Mouse (Mus musculus) monocyte, adult 2 months (primary cell): Measurements from ENCODE around the gene Cntn1.
"Not testable (repeated sequence)": the region's sequence is repeated elsewhere in the genome, so short reads cannot be mapped to it uniquely, and the experiment has no call there.

Source experiments
- DNase-seq, 2 experiments: peaks; one replicate each; pipeline ENCODE4 v3.0.0; 2022; ENCODE audit warnings: low spot score in 2 of 2, low read depth in 1 of 2

The Cntn1 gene

DNA sequence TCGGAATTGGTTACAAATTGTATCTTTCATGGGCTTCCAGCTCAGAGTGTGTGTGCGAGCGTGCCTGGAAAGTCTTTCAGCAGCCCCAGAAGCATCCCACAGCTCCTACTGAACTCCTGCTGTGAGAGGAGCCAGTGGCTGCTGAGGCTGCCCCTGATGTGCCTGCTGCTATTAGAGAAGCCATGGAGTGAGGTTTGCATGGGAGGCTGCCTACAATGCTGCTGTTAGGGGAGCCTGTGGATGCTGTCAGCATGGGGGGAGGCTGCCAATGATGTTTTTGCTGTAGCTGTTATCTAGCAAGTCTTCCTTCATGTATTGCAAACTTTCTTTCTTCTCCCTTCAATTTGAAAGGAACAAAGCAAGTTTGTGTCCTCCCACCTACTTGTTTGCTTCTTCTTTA is 217.4 kb downstream of the Cntn1 start:
- no peak for DNase-seq

DNA sequence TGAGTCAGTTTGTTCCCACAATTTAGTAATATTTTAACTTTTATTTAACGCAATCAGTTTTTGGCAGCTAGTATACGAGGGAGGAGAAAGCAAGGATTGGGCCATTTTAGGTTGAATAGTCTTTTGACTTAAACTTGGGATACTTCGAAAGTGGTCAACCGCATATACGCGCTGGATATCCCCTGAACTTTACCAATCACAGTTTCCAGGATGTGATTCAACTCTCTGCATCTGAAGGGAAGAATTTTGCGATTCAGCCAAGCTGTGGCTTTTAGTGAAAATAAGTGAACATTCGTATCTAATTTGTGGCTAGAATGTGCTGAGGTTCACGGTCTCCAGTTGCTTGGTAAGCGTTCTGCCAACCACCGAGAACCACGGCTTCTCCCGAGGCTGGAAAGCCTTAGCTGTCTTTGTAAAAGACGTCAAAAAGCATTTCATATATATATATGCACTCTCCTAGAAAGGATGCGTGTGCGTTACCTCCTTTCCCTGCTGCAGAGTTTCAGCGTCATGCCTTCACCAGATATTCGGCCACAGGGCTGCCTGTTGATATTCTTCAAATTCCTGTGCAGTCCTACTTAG is 217.9 kb downstream of the Cntn1 start:
- DNase-seq = no peak

DNA sequence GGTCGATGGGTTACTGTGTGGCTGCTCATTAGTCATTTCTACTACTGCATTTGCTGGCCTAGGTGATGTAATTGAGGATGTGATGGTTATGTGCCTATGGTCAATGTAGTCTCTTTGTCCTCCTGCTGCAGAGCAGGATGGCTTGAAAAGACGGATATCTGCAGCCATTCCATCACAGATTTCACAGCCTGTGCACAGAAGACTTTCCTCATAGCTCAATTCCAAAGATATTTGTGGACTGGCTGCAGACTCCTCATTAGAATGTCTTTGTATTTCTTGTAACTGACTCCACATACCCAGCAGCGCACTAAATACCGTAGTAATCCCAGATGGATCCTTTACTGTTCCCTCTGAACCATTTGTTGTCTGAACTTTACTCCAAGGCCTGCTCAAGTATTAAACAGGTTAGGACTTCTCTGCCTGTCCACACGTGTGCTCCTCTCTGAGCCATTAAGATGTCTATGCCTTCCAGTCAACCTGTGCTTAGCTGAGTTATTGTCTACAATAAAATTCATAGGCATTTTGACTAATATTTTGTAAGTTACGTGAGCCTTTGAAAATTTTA is 220.9 kb downstream of the Cntn1 start:
- no peak for DNase-seq

DNA sequence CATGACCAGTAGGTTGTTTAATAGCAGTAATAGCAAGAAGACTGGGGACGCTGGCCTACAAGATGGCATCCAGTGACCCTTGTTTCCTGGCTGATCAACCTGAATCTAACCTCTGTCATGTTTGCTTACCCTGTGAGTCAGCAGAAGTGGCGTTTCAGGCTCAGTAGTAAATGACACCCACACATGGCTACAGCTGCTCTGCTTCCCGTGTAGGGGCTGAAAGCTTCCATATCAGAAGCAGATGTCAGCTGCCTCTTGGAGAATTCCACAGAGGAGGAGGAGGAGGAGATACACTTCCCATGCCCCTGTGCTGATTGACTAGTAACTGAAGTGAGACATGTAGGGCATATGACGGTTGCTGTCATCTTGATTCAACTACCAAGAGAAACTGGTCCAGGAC is 225.9 kb downstream of the Cntn1 start:
- DNase-seq = no peak

DNA sequence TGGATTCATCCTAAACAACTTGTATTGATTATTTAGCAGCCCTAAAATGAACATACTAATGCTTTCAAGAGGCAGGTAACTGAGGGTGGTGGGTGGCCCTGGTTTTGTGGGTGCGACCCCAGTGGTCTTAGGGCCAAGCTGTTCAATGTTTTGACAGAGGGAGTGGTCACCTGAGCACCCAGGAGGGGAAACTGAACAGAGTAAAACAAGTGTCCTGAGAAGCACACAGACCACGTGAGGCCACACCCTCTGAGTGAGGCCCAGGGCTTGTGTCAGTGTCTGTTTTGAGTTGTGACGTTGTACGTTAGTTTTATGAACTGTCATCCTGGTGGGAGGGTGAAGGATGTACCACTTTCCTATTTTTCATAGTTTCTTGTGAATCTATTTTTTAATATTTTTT is 227.0 kb downstream of the Cntn1 start:
- DNase-seq = no peak

DNA sequence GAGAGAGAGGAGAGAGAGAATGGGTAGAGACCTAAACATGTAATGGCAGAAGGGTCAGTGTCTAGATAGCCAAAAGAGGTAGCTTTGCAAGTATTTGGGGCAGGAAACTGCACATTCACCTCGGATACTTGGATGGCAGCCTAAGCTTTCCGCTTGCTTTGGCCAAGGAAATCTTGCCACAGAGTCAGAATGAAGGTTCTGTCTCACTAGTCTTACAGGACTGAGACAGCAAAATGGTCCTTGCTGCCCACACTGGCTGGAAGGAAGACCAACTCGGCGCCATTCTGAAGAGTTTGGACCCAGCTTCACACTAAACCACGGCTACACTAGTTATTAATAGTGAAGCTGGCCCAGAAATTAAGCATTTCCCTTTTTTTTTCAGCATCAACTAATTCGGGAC is 230.0 kb downstream of the Cntn1 start:
- no peak for DNase-seq

DNA sequence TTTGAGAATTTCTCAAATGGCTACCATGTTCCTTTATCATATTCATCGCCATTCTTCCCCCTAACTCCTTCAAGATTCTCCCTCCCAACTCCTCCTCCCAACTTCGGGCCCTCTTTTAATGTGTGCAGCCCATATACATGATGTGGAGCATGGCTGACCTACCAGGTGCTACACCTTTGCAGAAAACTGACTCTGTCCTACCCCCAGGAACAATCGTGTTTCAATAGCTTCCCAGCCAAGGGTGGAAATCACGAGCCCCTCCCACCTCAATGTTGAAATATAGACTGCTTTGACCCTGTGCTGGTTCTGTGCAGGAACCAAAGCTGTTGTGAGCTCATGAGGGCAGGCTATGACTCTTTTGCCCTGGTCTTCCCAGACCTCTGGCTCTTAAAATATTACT is 236.7 kb downstream of the Cntn1 start:
- DNase-seq = no peak

DNA sequence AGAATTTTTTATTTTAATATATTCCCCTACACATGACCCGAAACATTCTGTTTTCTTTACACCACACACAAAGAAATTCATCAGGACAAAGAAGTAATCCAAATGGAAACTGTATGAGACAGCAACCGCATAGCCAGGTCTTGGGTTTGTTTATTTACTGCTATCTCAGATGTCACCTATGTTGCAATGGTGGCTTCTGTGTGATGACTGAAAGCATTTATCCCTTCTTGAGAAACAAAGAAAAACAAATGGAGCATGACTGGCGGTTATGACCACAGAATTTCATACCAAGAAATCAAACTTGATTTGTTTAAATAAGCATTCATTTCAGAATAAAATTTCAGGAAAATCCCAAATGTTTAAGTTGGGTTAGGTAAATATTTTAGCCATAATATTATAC is 245.5 kb downstream of the Cntn1 start:
- DNase-seq = no peak

DNA sequence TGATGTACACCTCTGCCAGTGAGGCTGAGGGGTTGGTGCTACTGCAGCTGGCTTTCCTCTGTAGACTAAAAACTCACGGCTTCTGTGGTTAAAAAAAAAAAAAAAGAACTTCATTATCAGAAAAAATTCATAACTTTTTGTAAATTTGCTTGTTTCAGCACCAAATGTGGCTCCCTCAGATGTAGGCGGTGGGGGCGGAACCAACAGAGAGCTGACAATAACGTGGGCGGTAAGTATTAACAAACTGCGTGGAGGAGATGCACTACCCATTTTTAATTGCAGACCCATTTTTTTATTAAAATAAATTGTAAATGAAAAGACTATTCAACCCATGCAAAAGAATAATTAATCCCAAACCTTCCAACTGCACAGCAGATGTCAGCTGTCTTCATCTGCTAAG is 251.8 kb downstream of the Cntn1 start:
- DNase-seq = no peak

DNA sequence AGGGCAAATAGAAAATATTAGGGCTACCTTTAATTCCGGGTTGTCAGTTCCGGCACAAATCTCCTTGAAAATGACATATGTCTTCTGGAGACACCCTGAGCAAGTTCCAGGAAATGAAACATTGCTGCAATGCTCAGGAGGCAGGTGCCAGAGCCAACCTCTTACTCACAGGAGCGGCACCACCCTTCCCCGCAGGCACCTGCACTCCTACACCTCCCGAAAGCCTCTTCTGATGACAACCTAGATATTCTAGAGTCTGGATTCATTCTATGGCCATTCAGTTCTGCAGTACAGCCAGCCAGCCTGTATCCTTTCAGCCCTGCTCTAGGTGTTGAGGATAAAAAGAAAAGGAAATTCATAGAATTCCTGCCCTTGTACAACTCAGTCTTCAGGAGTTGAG is 253.3 kb downstream of the Cntn1 start:
- DNase-seq = no peak

DNA sequence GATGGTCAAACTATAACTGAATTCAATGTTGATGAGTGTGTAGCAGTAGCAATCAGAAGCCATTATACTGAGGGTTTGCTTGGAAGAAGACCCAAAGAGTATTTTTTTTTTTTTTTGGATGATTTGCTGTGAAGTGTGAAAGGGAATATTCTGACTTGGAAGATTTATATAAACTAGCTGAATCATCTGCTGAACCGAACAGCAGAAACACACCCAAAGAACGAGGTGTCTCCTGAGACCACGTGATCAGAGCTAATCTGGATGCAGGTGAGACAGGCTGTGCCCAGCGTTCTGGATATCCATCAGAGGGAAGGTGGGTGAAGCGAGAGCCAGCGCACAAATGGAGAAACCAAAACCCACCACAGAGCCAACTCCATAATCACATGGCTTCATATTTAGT is 271.0 kb downstream of the Cntn1 start:
- no peak for DNase-seq

DNA sequence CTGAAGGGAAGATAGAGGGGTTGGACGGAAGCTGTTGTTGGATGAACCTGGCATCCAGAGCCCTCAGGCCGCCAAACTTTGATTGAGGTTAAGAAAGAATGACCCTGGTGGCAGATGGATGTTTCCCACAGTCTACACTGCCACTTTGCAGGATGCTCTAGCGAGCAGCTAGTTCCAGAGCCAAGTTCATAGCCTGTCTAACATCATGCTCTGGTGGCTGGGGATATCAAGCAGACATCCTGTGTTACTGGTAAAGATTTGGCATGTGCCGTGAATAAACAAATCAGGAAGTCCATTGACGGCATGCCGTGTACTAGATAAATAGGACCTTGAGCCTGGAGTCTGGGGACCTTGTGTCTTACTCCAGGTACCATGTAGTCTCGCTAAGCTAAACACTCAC is 276.1 kb downstream of the Cntn1 start:
- DNase-seq = no peak

DNA sequence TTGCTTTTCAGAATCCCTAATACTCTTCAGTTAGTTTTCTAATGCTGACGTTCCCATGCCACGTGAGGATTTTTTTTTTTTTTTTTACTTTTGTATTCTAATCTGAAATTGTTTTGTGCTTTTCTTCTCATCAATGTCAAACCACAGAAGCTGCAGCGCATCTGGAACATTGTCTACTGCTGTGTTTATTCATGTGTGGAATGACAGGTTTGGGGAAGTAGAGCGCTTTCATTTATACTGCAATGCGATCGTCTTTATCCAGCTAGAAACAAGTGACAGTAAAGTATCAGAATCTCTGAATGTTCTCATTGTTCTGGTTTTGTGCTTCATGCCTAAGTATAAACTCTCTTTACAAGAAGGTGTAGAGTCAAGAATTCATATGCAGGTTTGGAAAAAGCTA is 289.3 kb downstream of the Cntn1 start:
- no peak for DNase-seq

DNA sequence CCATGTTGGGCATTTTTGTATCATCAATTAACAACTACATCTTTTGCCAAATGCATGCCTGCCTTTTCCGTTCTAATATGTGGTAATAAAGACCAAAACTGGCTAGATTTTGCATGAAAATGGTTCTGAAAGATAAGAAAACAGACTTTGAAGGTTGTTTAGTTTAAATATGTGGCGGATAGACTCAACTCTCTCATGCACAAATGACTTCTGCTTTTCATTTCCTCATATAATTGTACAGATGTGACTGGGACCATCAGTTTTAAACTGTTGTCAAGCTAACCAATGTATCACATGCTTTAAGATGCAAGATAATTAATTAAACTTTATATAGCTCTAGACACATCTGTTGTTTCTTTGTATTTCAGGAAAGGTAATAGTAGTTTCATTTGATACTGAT is 290.5 kb downstream of the Cntn1 start:
- DNase-seq = no peak

DNA sequence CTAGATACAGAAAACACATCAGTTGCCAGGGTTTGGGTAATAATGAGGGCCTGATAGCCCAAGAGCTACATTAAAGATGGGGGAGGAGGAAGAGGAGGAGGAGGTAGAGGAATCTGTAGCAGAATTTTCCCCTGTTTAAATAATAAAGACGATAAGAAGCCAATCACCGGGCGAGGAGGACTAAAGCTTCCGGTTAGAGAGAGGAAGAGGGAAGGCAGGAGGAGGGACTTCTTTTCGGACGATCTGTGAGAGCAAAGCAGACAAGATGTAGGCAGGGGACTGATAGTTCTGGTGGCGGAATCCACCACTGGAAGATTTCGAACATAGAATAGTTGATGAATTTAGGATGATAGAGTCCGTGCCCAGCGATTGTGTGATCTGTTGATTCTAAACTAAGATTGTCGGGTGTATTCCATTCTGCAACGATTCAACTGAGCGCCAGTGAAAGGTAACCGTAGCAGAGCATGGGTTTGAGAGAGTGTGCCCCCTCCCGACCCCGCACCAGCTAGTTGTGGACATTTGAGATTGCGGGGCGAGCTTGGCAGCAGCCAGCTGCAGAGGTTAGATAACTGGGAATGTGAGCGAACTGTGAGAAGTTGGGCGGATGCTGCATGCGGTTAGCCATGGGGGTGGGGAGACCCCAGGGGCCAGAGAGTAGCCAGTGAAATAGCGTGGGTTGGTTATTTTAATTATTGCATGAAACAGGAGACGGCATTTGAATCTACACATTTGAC is 293.3 kb downstream of the Cntn1 start:
- no peak for DNase-seq

DNA sequence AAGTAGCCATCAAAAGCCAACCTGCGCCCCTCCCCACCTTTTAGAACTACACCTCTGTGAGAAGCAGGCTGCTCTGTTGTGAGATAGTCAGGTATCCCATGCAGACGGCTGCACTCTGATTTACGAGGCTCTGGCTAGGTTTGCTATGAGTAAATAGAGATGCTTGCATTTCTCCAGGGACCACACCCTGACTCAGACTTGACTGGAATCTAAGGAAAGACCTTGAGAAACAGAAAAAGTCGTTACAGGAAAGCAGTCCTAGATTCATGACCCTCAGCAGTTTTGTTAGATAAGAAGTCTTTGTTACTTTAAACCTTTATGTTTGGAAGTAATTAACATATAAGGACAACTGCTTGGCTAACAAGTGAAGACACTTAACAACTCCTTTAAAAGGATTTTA is 296.5 kb downstream of the Cntn1 start:
- DNase-seq = no peak

DNA sequence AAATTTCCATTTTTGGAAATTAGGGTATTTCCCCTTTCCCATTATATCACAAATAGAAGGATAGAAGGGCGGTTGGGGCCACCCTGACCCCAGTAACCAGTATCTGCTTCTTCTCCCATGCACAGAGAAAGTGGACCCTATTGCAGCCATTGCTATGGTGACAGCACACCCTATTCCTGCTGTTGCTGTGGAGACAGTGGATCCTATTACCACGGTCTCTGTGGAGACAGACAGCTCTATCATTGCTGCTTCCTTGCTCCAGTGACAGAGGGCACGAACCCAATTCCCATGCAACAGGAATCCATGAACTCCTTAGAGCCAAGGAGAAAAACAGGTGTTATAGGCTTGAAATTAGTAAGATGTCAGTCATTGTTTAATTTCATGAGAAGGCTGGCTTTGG is 296.9 kb downstream of the Cntn1 start:
- DNase-seq = no peak

DNA sequence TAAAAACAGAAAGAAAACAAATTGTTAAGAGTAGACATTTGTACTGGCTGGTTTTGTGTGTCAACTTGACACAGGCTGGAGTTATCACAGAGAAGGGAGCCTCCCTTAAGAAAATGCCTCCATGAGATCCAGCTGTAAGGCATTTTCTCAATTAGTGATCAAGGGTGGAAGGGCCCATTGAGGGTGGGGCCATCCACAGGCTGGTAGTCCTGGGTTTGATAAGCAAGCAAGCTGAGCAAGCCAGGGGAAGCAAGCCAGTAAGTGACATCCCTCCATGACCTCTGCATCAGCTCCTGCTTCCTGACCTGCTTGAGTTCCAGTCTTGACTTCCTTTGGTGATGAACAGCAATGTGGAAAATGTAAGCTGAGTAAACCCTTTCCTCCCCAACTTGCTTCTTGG is 297.5 kb downstream of the Cntn1 start:
- not testable (repeated sequence) for DNase-seq

DNA sequence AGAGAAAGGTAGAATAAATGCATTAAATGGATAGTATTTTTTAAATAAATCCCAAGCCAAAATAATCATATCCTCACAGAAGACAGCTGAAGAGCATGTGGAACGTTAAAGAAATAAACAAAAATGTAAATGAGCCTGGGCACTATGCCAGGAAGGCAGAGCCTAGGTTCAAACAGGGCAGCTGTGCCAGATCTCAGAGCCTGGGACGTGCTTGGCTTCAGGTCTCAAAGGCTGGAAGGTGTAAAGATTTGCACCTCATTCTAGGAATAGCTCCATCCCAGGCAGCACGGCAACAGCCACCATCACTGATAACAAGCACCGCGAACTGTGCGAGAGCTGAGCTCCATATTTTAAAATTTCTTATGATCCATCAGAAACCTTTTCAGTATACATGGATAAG is 313.2 kb downstream of the Cntn1 start:
- DNase-seq = no peak

DNA sequence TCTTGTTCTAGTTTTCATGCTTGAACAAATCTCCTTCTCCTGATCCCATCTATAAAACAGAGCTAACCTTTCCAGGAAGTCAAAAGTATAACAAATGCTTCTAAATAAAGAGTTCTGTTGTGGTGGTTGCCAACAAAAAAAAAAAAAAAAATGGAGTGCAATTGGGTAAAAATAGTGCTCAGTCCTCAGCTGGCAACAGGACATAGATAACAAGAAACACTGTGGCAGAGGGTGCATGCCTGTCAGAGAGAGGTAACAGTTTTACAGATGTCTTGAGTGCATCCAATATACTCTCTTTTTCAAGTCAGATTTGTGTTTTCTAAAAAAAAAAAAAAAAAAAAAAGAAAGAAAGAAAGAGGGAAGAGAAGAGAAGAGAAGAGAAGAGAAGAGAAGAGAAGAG is 313.6 kb downstream of the Cntn1 start:
- DNase-seq = no peak
